Comparison of ENCODE assay signal across 20 mouse cellular contexts in the genomic region with DNA sequence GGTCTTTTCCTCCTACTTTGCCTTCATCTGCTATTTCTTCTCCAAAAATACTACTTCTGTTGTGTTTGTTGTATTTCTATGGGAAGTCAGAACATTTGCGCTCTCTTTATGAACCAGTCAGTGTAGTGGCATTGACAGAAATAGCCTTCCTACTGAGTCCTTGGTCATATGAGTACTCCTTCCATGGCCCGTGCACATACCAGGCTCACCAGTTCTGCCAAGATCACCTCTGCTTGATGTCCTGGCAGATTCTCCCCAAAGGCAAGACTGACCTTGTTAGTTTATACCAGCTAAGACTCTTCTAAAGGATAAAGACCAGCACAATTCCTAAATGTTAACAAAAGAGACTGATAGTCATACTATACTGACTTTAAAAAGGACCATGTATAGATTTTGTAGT. TPM values are rescaled to one million over a fixed set of nuclear protein-coding genes. Genes with fewer than 3 reads are reported as not detected.
"Had no signal": no experiment of that assay in that cellular context is flagged by ENCODE, and none has a peak within 500 bp of the region (broad histone marks: within the 10 kb centered on the region; RNA-seq: fewer than 3 reads in every experiment).

No protein-coding gene starts in this region.

- H3K4me2 ChIP-seq: lung, embryonic 14.5 days; midbrain, embryonic 12.5 days; neural tube, embryonic 13.5 days; neural tube, embryonic 15.5 days; stomach, embryonic 15.5 days had no signal

- H3K27me3 ChIP-seq: midbrain, embryonic 12.5 days; neural tube, embryonic 13.5 days; neural tube, embryonic 15.5 days; stomach, embryonic 15.5 days had no signal

- H3K4me1 ChIP-seq: midbrain, embryonic 10.5 days; midbrain, embryonic 12.5 days; neural tube, embryonic 13.5 days; neural tube, embryonic 15.5 days; stomach, embryonic 15.5 days had no signal

- DNase-seq: lung, embryonic 14.5 days; lung, postnatal 10 days; lung, postnatal 4 days; midbrain, embryonic 14.5 days; retina, postnatal 1 day; right cerebral cortex, adult 18-20 months; right cerebral cortex, postnatal 25 days; right cerebral cortex, postnatal 4 days; thymus, adult 2 months; thymus, postnatal 25 days; thymus, postnatal 4 days had no signal

- H3K9ac ChIP-seq: lung, embryonic 14.5 days; midbrain, embryonic 12.5 days; neural tube, embryonic 13.5 days; neural tube, embryonic 15.5 days; stomach, embryonic 15.5 days had no signal

- H3K27ac ChIP-seq: midbrain, embryonic 10.5 days; midbrain, embryonic 12.5 days; neural tube, embryonic 13.5 days; neural tube, embryonic 15.5 days; stomach, embryonic 15.5 days; stomach, postnatal 0 days had no signal

- H3K9me3 ChIP-seq: midbrain, embryonic 10.5 days; midbrain, embryonic 12.5 days; neural tube, embryonic 13.5 days; neural tube, embryonic 15.5 days; stomach, embryonic 15.5 days had no signal

- ATAC-seq: midbrain, embryonic 16.5 days had no signal

- H3K4me3 ChIP-seq: midbrain, embryonic 10.5 days; midbrain, embryonic 12.5 days; myocyte; neural tube, embryonic 13.5 days; neural tube, embryonic 15.5 days; stomach, embryonic 15.5 days had no signal

RNA-seq across cellular contexts. Expression of gene Coro6, which starts 10.5 kb away (rescaled TPM):
- total RNA-seq: megakaryocyte-erythroid progenitor cell, adult 5-6 weeks had no signal
- polyA plus RNA-seq: midbrain, embryonic 10.5 days had no signal
